Mouse (Mus musculus) small intestine, adult 2 months (tissue): ENCODE measurements around the gene Enthd1.

ENCODE experiments used
- CTCF ChIP-seq: fragments of 200-500 bp; IDR thresholded peaks from 2 replicates; pipeline ENCODE4 v1.5.1; 2012; ENCODE audit warnings: low read depth, mild to moderate bottlenecking, control low read depth, inconsistent platforms, low read length, moderate library complexity, mixed read lengths; ENCODE audit not compliant: insufficient replicate concordance, insufficient read length; ENCODE audit errors: extremely low read depth
- POLR2A ChIP-seq: fragments of 200-500 bp; IDR thresholded peaks from 2 replicates; pipeline ENCODE4 v1.6.1; 2012; ENCODE audit warnings: low read depth, mild to moderate bottlenecking, control low read depth, inconsistent platforms, low read length, moderate library complexity

- TF ChIP-seq CTCF (no peak), POLR2A (no peak)
Observed at GRCm38 (mm10) chr15:80567139-80567538, 2.2 kb upstream of the Enthd1 start.
